9 mouse cellular contexts compared by ENCODE assay signal in genomic region chr13:60047791-60048730, GRCm38 (mm10).
DNase-seq lines count a peak whose midpoint lies in the region; ATAC-seq and TF ChIP-seq lines count a peak whose summit lies in the region.
"Had no signal": no experiment of that assay in that cellular context is flagged by ENCODE, and none has a peak within 500 bp of the region (broad histone marks: within the 10 kb centered on the region; RNA-seq: fewer than 3 reads in every experiment).

No protein-coding gene starts in this region.

- intact Hi-C loops in heart, postnatal 36 days (cut with DNase I), result no loop called here
- intact Hi-C loops in left cerebral cortex, postnatal 14 days (cut with DNase I), result no loop called here

- peak; percentile 38; the same call in 1 of the 2 replicates for ATAC-seq in heart, embryonic 13.5 days (ENCODE audit: extremely low read depth, insufficient number of reproducible peaks, low FRiP score, low TSS enrichment)

- no peak for DNase-seq in heart, postnatal 36 days
- peak; percentile 63 for DNase-seq in 3134 (ENCODE audit: extremely low read depth, insufficient read length, low spot score)
- DNase-seq in embryonic facial prominence, embryonic 10.5 days (ENCODE audit: low spot score), result no peak
- peak; percentile 52 to 61 for DNase-seq in left cerebral cortex, postnatal 14 days (ENCODE audit: low spot score in 2 of 2)
- no peak for DNase-seq in thymus, adult 2 months
- no peak for DNase-seq in thymus, postnatal 10 days (ENCODE audit: low spot score in 2 of 2)
- DNase-seq in thymus, postnatal 0 days (ENCODE audit: low spot score), result no peak
- DNase-seq: embryo, embryonic 11 days had no signal

- no peak for TF ChIP-seq POLR2A in thymus, adult 2 months (IDR thresholded peaks at IDR 0.05; ENCODE audit: control insufficient read depth, extremely low read depth, insufficient read depth, low read length, poor library complexity)

- H3K36me3 ChIP-seq in heart, embryonic 13.5 days, result no peaks in the 10 kb centered on the region
- no peaks in the 10 kb centered on the region for H3K36me3 ChIP-seq in embryonic facial prominence, embryonic 10.5 days (replicated peaks)
- H3K36me3 ChIP-seq in thymus, adult 2 months (ENCODE audit: control insufficient read depth, insufficient read depth, low read length), result no peaks in the 10 kb centered on the region

- H3K4me1 ChIP-seq in heart, embryonic 13.5 days, result peaks cover 42% of the 10 kb centered on the region
- H3K4me1 ChIP-seq in embryonic facial prominence, embryonic 10.5 days, result peaks cover 46% of the 10 kb centered on the region
- H3K4me1 ChIP-seq in thymus, adult 2 months (replicated peaks; ENCODE audit: control insufficient read depth, insufficient read depth, low read length), result no peaks in the 10 kb centered on the region

- no peak overlapping the region for H3K4me2 ChIP-seq in heart, embryonic 13.5 days

- no peaks in the 10 kb centered on the region for H3K27me3 ChIP-seq in heart, embryonic 13.5 days (replicated peaks)
- H3K27me3 ChIP-seq in embryonic facial prominence, embryonic 10.5 days (replicated peaks; ENCODE audit: low read depth, poor library complexity, severe bottlenecking), result peaks cover 15% of the 10 kb centered on the region
- no peaks in the 10 kb centered on the region for H3K27me3 ChIP-seq in thymus, adult 2 months (ENCODE audit: control insufficient read depth, insufficient read depth, low read length)

- no peak overlapping the region for H3K4me3 ChIP-seq in heart, embryonic 13.5 days
- H3K4me3 ChIP-seq in embryonic facial prominence, embryonic 10.5 days, result no peak overlapping the region
- H3K4me3 ChIP-seq in thymus, adult 2 months (ENCODE audit: control insufficient read depth, insufficient read depth, low read length), result no peak overlapping the region

- WGBS in heart, embryonic 13.5 days, result 49% methylated on average over 9 of the region's 9 CpGs
- 65% methylated on average over 9 of the region's 9 CpGs for WGBS in embryonic facial prominence, embryonic 10.5 days
- WGBS in thymus, adult 2 months, result 73% methylated on average over 9 of the region's 9 CpGs

- peak overlapping the region; percentile 67 for H3K27ac ChIP-seq in heart, embryonic 13.5 days (replicated peaks)
- peak overlapping the region; percentile 69 for H3K27ac ChIP-seq in embryonic facial prominence, embryonic 10.5 days (replicated peaks)
- H3K27ac ChIP-seq in thymus, adult 2 months (ENCODE audit: control insufficient read depth, insufficient read depth, low read length), result no peak overlapping the region

- TF ChIP-seq CTCF in thymus, adult 2 months (IDR thresholded peaks at IDR 0.05; ENCODE audit: borderline replicate concordance, control insufficient read depth, extremely low read depth, insufficient read depth, low read length, poor library complexity), result no peak

- H3K9ac ChIP-seq in heart, embryonic 13.5 days, result peak overlapping the region; percentile 24; the same call in 1 of the 2 replicates

- no peaks in the 10 kb centered on the region for H3K9me3 ChIP-seq in heart, embryonic 13.5 days
- no peaks in the 10 kb centered on the region for H3K9me3 ChIP-seq in embryonic facial prominence, embryonic 10.5 days

Comparison
In these comparisons a context has a peak if more than half of its experiments do, and no peak if none do; other contexts are left out.
1. DNase-seq: peak in 3134 (single experiment) and left cerebral cortex, postnatal 14 days (2 of 2); none in heart, postnatal 36 days (0 of 2), embryonic facial prominence, embryonic 10.5 days (single experiment), thymus, adult 2 months (single experiment), thymus, postnatal 10 days (0 of 2) and thymus, postnatal 0 days (single experiment).